Mouse (Mus musculus) intestine, embryonic 15.5 days (tissue): ENCODE results near the gene Smpd3. TPM values are rescaled to one million over a fixed set of nuclear protein-coding genes. Genes with fewer than 3 reads are reported as not detected.
A peak's percentile ranks its signal among the peaks of the same experiment; 100 is the strongest.

Experiments
- ATAC-seq: fragments of 200-750 bp; cut with Nextera tagmentation; 2 replicates; pipeline ENCODE4 v1.8.0; 2017; ENCODE audit warnings: moderate TSS enrichment, moderate library complexity
- H3K27ac ChIP-seq: fragments of 300-500 bp; sonication (generic); 2 replicates; pipeline ENCODE4 v1.5.1; 2015; ENCODE audit warnings: mild to moderate bottlenecking, inconsistent platforms
- H3K27me3 ChIP-seq: fragments of 300-500 bp; sonication (generic); replicated peaks from 2 replicates; pipeline ENCODE4 v1.6.1; 2015; ENCODE audit warnings: inconsistent platforms
- H3K36me3 ChIP-seq: fragments of 300-500 bp; sonication (generic); 2 replicates; pipeline ENCODE4 v1.6.1; 2015; ENCODE audit warnings: inconsistent platforms
- H3K4me1 ChIP-seq: fragments of 300-500 bp; sonication (generic); replicated peaks from 2 replicates; pipeline ENCODE4 v1.6.1; 2015; ENCODE audit warnings: inconsistent platforms
- H3K4me2 ChIP-seq: fragments of 300-500 bp; sonication (generic); replicated peaks from 2 replicates; pipeline ENCODE4 v1.6.1; 2015; ENCODE audit warnings: mild to moderate bottlenecking, inconsistent platforms
- H3K4me3 ChIP-seq: fragments of 300-500 bp; sonication (generic); replicated peaks from 2 replicates; pipeline ENCODE4 v1.5.1; 2015; ENCODE audit warnings: inconsistent platforms
- H3K9ac ChIP-seq: fragments of 300-500 bp; sonication (generic); 2 replicates; pipeline ENCODE4 v1.6.1; 2015; ENCODE audit warnings: inconsistent platforms
- H3K9me3 ChIP-seq: fragments of 300-500 bp; sonication (generic); 2 replicates; pipeline ENCODE4 v1.6.1; 2016; ENCODE audit warnings: inconsistent platforms
- WGBS: fragments of 180-500 bp; shearing (Covaris S2); methylation state at CpG from one replicate; pipeline ENCODE4 v1.1.7; 2015; 5-methylcytosine and 5-hydroxymethylcytosine counted together
- polyA plus RNA-seq: library from polyadenylated mRNA; unstranded; fragments of >200 nt; fragmentation: Nextera tagmentation; extraction: Ambion mirVana; gene quantifications from 2 replicates; pipeline ENCODE4 v1.2.1, GENCODE M21; 2015

Smpd3 gene
- polyA plus RNA-seq, 1 experiment from 2014 or later: 22.3 TPM

DNA sequence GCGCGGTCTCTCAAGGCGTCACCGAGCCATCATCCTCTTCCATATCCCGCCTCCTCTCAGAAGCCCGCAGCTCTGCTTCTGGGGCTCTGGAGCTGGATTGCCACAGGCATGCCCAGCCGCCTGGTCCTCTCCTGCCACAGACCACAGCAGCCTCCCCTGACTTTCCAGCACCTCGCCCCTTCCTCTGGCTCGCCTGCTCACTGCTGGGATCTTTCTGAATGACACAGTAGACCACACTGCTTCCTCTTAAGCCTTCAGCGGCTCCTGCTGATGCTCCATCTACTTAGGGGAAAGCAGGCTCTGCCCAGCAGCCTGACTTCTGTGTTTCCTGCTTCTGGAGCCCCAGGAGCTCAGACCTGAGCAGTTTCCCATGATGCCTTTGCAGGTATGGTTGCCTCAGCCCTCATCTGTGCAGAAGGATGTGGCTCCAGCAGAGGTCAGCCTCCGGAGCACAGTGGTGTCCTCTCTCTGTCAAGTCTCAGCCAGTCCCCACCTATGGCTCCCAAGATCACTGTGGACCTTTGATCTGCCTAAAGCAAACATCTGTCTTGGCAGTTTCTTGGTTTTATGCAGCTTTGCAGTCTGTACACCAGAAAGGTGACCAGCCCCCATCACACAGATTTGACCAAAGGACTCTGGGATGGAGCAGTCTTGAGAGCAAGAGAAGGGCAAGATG, 59.3 kb downstream of the Smpd3 start:
- 74% methylated on average over 11 of the region's 11 CpGs for WGBS
- H3K4me1 ChIP-seq: peaks cover 29% of the 10 kb centered on the region; the same call in 1 of the 2 replicates
- H3K9ac ChIP-seq: no peak overlapping the region
- H3K27me3 ChIP-seq: no peaks in the 10 kb centered on the region
- peak; percentile 45; the same call in 1 of the 2 replicates for ATAC-seq
- H3K4me3 ChIP-seq: no peak overlapping the region
- H3K27ac ChIP-seq: peak overlapping the region; percentile 59
- no peaks in the 10 kb centered on the region for H3K9me3 ChIP-seq
- H3K4me2 ChIP-seq: peak overlapping the region; percentile 43
- H3K36me3 ChIP-seq: no peaks in the 10 kb centered on the region

- H3K27ac ChIP-seq: no peak overlapping the region
- no peaks in the 10 kb centered on the region for H3K36me3 ChIP-seq
- no peaks in the 10 kb centered on the region for H3K9me3 ChIP-seq
- H3K4me1 ChIP-seq: peaks cover 31% of the 10 kb centered on the region; the same call in 1 of the 2 replicates
- no peak overlapping the region for H3K4me2 ChIP-seq
- no peaks in the 10 kb centered on the region for H3K27me3 ChIP-seq
- no peak for ATAC-seq
- H3K9ac ChIP-seq: no peak overlapping the region
- WGBS: 84% methylated on average over 5 of the region's 5 CpGs
- no peak overlapping the region for H3K4me3 ChIP-seq
Measured at GRCm38 (mm10) chr8:106276709-106277317, 61.0 kb downstream of the Smpd3 start.

DNA sequence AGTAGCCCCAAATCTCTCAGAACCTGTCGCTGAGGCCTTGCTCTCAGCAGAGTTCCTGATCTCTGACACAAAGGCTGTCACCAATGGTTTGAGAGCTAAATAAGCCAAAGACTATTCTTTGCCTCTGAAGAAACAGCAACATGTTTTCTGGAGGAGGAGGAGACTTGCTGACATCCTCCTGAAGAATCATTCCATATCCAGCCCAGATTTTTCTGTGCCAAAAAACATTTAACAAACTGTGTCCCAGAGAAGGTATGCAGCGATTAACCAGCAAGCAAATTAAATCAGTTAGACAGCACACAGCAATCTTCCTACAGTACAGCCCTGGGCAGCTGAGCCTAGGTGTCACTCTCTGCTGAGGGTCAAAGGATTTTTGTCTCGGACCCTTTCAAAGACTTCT, 64.3 kb downstream of the Smpd3 start:
- H3K27me3 ChIP-seq: no peaks in the 10 kb centered on the region
- WGBS: 81% methylated on average over 3 of the region's 3 CpGs

DNA sequence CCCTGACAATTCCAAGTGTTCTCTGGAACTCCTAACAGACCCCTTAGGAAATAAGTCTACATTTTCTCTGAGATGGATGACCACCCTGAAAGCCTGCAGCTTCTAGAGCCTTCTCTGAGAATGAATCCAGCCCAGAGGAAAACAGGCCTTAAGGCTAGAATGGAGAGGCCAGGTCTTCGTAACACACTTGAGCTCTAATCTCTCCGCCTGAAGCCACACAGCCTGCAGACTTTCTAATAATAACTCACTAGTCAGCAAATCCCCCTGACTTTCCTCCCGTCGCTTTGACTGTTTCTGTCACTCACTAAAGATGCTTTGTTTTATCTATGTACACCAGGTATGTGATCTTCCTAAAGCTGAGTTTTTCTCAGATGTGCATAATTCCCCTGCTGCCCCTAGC, 66.4 kb downstream of the Smpd3 start:
- WGBS: 52% methylated on average over 4 of the region's 4 CpGs
- no peak for ATAC-seq
- no peaks in the 10 kb centered on the region for H3K27me3 ChIP-seq
- no peaks in the 10 kb centered on the region for H3K36me3 ChIP-seq
- H3K27ac ChIP-seq: no peak overlapping the region
- H3K9ac ChIP-seq: no peak overlapping the region
- no peak overlapping the region for H3K4me3 ChIP-seq
- H3K9me3 ChIP-seq: no peaks in the 10 kb centered on the region
- H3K4me2 ChIP-seq: no peak overlapping the region
- H3K4me1 ChIP-seq: peaks cover 27% of the 10 kb centered on the region

More for the DNA sequence above, 64.3 kb downstream of the Smpd3 start:
- H3K4me2 ChIP-seq: no peak overlapping the region
- H3K9me3 ChIP-seq: no peaks in the 10 kb centered on the region
- H3K36me3 ChIP-seq: no peaks in the 10 kb centered on the region
- H3K9ac ChIP-seq: no peak overlapping the region
- H3K27ac ChIP-seq: no peak overlapping the region
- no peak for ATAC-seq
- H3K4me1 ChIP-seq: peaks cover 35% of the 10 kb centered on the region
- no peak overlapping the region for H3K4me3 ChIP-seq

GRCm38 (mm10) chr8:106270804-106271203, 67.0 kb downstream of the Smpd3 start:
- Histone ChIP-seq H3K9ac (no peak overlapping the region), H3K36me3 (no peaks in the 10 kb centered on the region), H3K27me3 (no peaks in the 10 kb centered on the region), H3K4me3 (no peak overlapping the region), H3K9me3 (no peaks in the 10 kb centered on the region), H3K4me2 (no peak overlapping the region), H3K4me1 (peaks cover 25% of the 10 kb centered on the region), H3K27ac (no peak overlapping the region; the same call in 1 of the 2 replicates)
- 27% methylated on average over 5 of the region's 5 CpGs for WGBS
- no peak for ATAC-seq

GRCm38 (mm10) chr8:106268710-106269346, 69.0 kb downstream of the Smpd3 start:
- peak overlapping the region; percentile 73 for H3K27ac ChIP-seq
- 0 out of 2 replicates have a peak overlapping the region, but pooled peaks have one; percentile 4 for H3K4me2 ChIP-seq
- H3K27me3 ChIP-seq: no peaks in the 10 kb centered on the region
- no peak overlapping the region for H3K9ac ChIP-seq
- WGBS: 38% methylated on average over 5 of the region's 5 CpGs
- H3K9me3 ChIP-seq: no peaks in the 10 kb centered on the region
- H3K4me3 ChIP-seq: no peak overlapping the region
- ATAC-seq: peak; percentile 96
- no peaks in the 10 kb centered on the region for H3K36me3 ChIP-seq
- H3K4me1 ChIP-seq: peaks cover 25% of the 10 kb centered on the region

- H3K9me3 ChIP-seq: no peaks in the 10 kb centered on the region
- no peak overlapping the region for H3K27ac ChIP-seq
- ATAC-seq: no peak
- H3K27me3 ChIP-seq: no peaks in the 10 kb centered on the region
- H3K4me1 ChIP-seq: peaks cover 19% of the 10 kb centered on the region
- no peak overlapping the region for H3K9ac ChIP-seq
- WGBS: 89% methylated on average over 17 of the region's 17 CpGs
- no peaks in the 10 kb centered on the region; the same call in 1 of the 2 replicates for H3K36me3 ChIP-seq
- H3K4me2 ChIP-seq: no peak overlapping the region
- no peak overlapping the region for H3K4me3 ChIP-seq
Measured at GRCm38 (mm10) chr8:106265398-106265797, 72.4 kb downstream of the Smpd3 start.

DNA sequence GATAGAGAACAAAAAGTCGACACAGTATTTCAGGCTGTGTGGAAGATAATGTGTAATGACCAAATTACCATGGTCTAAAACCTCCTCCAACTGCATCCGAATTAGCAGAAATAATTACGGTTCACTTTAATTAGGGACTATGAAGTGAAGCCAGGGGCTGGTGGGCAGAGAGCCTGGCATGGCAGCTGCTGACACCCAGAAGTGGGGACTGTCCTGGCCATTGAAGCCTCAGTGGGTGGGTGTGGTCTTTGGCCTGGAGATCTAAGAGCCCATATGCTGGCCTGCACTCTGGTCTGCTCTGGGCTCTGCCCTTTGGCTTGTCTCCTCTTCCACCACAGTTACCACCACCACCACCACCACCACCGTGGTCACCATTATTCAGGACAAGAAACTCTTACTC, 73.9 kb downstream of the Smpd3 start:
- Histone ChIP-seq H3K9ac (no peak overlapping the region), H3K9me3 (no peaks in the 10 kb centered on the region), H3K4me2 (no peak overlapping the region), H3K27ac (no peak overlapping the region), H3K27me3 (no peaks in the 10 kb centered on the region), H3K4me1 (0 out of 2 replicates have a peak, but pooled peaks cover 5% of the 10 kb centered on the region), H3K36me3 (no peaks in the 10 kb centered on the region; the same call in 1 of the 2 replicates), H3K4me3 (no peak overlapping the region)
- WGBS: 87% methylated on average over 4 of the region's 4 CpGs
- no peak for ATAC-seq

- H3K9ac ChIP-seq: no peak overlapping the region
- 40% methylated on average over 5 of the region's 5 CpGs for WGBS
- no peak overlapping the region for H3K4me2 ChIP-seq
- H3K36me3 ChIP-seq: no peaks in the 10 kb centered on the region; the same call in 1 of the 2 replicates
- H3K27me3 ChIP-seq: no peaks in the 10 kb centered on the region
- H3K9me3 ChIP-seq: no peaks in the 10 kb centered on the region
- no peak overlapping the region for H3K27ac ChIP-seq
- ATAC-seq: no peak
- 0 out of 2 replicates have a peak, but pooled peaks cover 5% of the 10 kb centered on the region for H3K4me1 ChIP-seq
- no peak overlapping the region for H3K4me3 ChIP-seq
Measured at GRCm38 (mm10) chr8:106262343-106262742, 75.4 kb downstream of the Smpd3 start.

DNA sequence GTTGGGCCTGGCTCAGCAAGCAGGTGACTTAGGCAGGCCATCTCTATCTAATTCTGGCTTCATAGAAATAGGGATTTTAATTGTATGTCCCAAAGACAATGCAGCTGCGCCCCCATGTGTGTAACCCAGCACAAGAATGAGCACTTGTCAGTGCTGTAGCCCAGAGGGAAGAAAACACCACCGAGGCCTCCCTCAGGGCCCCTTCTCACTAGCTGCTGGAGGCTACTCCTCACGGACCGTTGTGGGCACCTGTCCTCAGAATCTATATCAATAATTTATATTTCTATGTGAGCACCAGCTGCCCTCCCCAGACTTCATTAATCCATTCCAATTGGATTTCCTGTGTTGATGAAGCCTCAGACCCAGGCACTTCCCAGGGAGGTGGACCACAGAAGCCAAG, 76.9 kb downstream of the Smpd3 start:
- no peak overlapping the region for H3K4me2 ChIP-seq
- H3K9me3 ChIP-seq: no peaks in the 10 kb centered on the region
- H3K36me3 ChIP-seq: no peaks in the 10 kb centered on the region; the same call in 1 of the 2 replicates
- 72% methylated on average over 4 of the region's 4 CpGs for WGBS
- no peak for ATAC-seq
- H3K27me3 ChIP-seq: no peaks in the 10 kb centered on the region
- no peak overlapping the region for H3K27ac ChIP-seq
- H3K4me3 ChIP-seq: no peak overlapping the region
- no peak overlapping the region for H3K9ac ChIP-seq
- H3K4me1 ChIP-seq: 0 out of 2 replicates have a peak, but pooled peaks cover 5% of the 10 kb centered on the region

DNA sequence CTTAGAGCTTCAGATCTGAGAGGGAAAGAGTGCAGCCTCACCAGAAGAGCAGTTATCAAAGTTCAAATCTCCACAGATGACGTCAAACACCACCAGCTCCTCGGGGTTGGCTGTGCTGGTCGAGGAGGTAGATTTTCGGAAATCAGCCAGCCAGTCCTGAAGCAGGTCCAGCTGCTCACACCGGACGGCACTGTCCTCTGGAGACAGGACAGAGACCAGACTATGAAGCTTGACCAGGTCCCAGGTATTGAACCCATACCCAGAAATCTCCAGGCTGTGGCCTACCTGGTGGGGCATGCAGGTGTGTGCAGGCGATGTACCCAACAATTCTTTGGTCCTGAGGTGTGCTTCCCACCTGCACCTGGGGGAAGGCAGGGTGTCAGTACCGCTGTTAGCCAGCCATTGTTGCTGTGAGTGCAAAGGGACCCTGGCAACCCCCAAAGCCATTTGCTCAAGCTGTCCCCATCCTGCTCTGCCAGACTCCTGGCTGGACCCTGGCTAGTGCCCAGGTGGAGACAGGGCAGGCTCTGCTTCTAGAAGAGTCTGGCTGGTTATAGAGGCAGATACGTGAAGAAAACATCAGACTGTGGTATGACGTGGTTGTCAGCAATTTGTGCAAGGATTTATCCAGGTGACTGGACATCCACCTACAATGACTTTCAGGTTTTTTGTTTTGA, 78.1 kb downstream of the Smpd3 start:
- ATAC-seq: no peak
- H3K9me3 ChIP-seq: no peaks in the 10 kb centered on the region
- H3K4me3 ChIP-seq: no peak overlapping the region
- H3K27me3 ChIP-seq: no peaks in the 10 kb centered on the region
- H3K36me3 ChIP-seq: no peaks in the 10 kb centered on the region; the same call in 1 of the 2 replicates
- no peak overlapping the region for H3K27ac ChIP-seq
- no peak overlapping the region for H3K4me2 ChIP-seq
- H3K9ac ChIP-seq: no peak overlapping the region
- H3K4me1 ChIP-seq: 0 out of 2 replicates have a peak, but pooled peaks cover 5% of the 10 kb centered on the region
- 91% methylated on average over 10 of the region's 10 CpGs for WGBS

DNA sequence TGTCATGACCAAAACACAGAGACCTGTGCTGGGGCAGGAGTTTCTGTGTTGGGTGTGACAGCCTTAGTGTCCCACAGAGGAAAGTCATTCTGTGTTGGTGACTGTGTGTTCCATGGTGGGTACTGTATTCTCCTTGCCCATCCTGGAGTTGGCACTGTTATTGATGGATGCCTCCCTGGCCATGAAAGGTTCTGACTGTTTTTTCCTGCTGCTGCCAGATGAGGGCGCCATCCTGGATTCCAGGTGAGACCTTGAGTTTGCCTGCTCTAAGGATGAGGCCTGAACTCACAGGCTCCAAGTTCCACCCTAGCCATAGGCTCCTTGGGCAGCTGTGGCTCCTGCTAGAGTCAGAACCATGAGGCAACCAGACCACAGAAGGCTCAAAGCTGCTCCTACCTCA, 79.6 kb downstream of the Smpd3 start:
- no peak overlapping the region for H3K4me2 ChIP-seq
- H3K9me3 ChIP-seq: no peaks in the 10 kb centered on the region
- no peak for ATAC-seq

More for the DNA sequence above, 79.6 kb downstream of the Smpd3 start:
- Histone ChIP-seq H3K9ac (no peak overlapping the region), H3K27me3 (no peaks in the 10 kb centered on the region), H3K4me1 (0 out of 2 replicates have a peak, but pooled peaks cover 5% of the 10 kb centered on the region), H3K27ac (no peak overlapping the region), H3K36me3 (peaks cover 6% of the 10 kb centered on the region), H3K4me3 (no peak overlapping the region)
- WGBS: 33% methylated on average over 1 of the region's 1 CpGs
